Mouse (Mus musculus) hindbrain, embryonic 11.5 days (tissue): ENCODE measurements around the gene Nyap2. TPM values are rescaled to one million over a fixed set of nuclear protein-coding genes. Genes with fewer than 3 reads are reported as not detected.

ENCODE experiments used
- ATAC-seq: fragments of 200-750 bp; cut with Nextera tagmentation; 2 replicates; pipeline ENCODE4 v1.8.0; 2017; ENCODE audit warnings: mild to moderate bottlenecking, moderate TSS enrichment, moderate library complexity; ENCODE audit not compliant: low FRiP score
- DNase-seq: peaks from one replicate; pipeline ENCODE4 v3.0.0-alpha.2; 2015; ENCODE audit warnings: low spot score
- H3K27ac ChIP-seq: fragments of 300-500 bp; sonication (generic); 2 replicates; pipeline ENCODE4 v1.5.1; 2014; ENCODE audit warnings: mild to moderate bottlenecking, low read depth, low read length
- H3K27me3 ChIP-seq: fragments of 300-500 bp; sonication (generic); 2 replicates; pipeline ENCODE4 v1.6.1; 2014; ENCODE audit warnings: mild to moderate bottlenecking, low read length, moderate library complexity, mixed read lengths; ENCODE audit not compliant: control insufficient read depth, insufficient read depth
- H3K36me3 ChIP-seq: fragments of 300-500 bp; sonication (generic); 2 replicates; pipeline ENCODE4 v1.6.1; 2014; ENCODE audit warnings: mild to moderate bottlenecking, low read length, moderate library complexity, mixed read lengths; ENCODE audit not compliant: control insufficient read depth, insufficient read depth
- H3K4me1 ChIP-seq: fragments of 300-500 bp; sonication (generic); replicated peaks from 2 replicates; pipeline ENCODE4 v1.6.1; 2014; ENCODE audit warnings: low read length, mixed read lengths; ENCODE audit not compliant: control insufficient read depth, insufficient read depth
- H3K4me2 ChIP-seq: fragments of 300-500 bp; sonication (generic); replicated peaks from 2 replicates; pipeline ENCODE4 v1.6.1; 2014; ENCODE audit warnings: mild to moderate bottlenecking, low read depth, low read length
- H3K4me3 ChIP-seq: fragments of 300-500 bp; sonication (generic); 2 replicates; pipeline ENCODE4 v1.5.1; 2014; ENCODE audit warnings: low read depth, low read length
- H3K9ac ChIP-seq: fragments of 300-500 bp; sonication (generic); 2 replicates; pipeline ENCODE4 v1.6.1; 2014; ENCODE audit warnings: low read depth, low read length
- H3K9me3 ChIP-seq: fragments of 300-500 bp; sonication (generic); 2 replicates; pipeline ENCODE4 v1.6.1; 2016; ENCODE audit warnings: low read length; ENCODE audit not compliant: control insufficient read depth
- WGBS: fragments of 180-500 bp; shearing (Covaris S2); extraction: QIAGEN DNeasy Blood & Tissue Kit; methylation state at CpG from one replicate; pipeline ENCODE4 v1.1.7; 2014; 5-methylcytosine and 5-hydroxymethylcytosine counted together
- polyA plus RNA-seq: library from polyadenylated mRNA; unstranded; fragments of >200 nt; fragmentation: Nextera tagmentation; extraction: Ambion mirVana; gene quantifications from 2 replicates; pipeline ENCODE4 v1.2.1, GENCODE M21; 2014

The Nyap2 gene
- 2.9 and 3.4 TPM in 2 replicates for polyA plus RNA-seq

- peak within 1 kb of the TSS; percentile 75 for H3K27ac ChIP-seq
- DNase-seq (peak; percentile 45), ATAC-seq (peak; percentile 67)
- H3K9ac ChIP-seq: peak within 1 kb of the TSS; percentile 50; the same call in 1 of the 2 replicates
- peak within 1 kb of the TSS; percentile 31 for H3K4me2 ChIP-seq
- no peaks in the 10 kb centered on the region for H3K9me3 ChIP-seq
- no peaks in the 10 kb centered on the region for H3K36me3 ChIP-seq
- H3K4me1 ChIP-seq: no peaks in the 10 kb centered on the region
- WGBS: 32% methylated on average over 16 of the region's 16 CpGs
- H3K4me3 ChIP-seq: peak within 1 kb of the TSS; percentile 25
- no peaks in the 10 kb centered on the region for H3K27me3 ChIP-seq
Observed at GRCm38 (mm10) chr1:81076831-81077664, at the start of gene Nyap2. Gene Nyap2, plus strand, starts transcription at chr1:81076950.

DNA sequence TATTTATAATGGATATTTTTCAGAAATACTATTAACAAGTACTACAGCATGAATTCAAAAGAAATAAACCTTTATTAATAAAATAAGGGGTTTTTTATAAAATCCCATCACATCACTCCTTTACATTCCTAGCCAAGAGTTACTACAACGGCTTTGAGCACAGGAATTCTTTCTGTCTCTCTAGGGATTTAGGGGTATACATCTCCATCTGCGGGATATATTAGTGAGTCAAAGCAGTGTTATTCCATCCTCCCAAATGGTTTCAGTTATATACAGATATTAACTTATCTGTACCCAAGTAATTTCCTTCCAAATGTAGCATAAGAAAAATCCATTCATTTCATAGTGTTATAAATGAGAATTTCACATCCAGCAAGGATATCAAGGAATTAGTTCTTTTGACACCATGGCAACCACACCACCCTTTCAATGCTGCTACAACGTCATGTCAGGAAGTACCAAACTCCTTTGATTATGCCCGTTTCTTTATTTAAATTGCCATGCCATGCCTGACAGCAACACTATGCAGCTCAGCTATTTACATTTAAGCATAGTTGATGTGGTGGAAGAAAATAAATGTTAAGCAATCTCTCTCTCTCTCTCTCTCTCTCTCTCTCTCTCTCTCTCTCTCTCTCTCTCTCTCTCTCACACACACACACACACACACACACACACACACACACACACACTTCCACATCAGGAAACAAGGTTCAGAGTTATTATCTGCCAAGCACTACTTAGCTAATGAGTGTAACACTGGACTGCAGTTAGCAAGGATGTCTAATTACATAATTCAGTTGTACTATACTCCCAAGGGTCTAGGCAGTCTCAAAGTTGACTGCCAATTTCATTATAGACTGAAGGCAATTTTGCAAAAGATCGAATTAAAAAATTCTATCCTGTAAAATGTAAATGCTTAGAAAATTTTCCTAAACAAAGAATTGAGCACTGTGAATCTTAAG lies 33.6 kb upstream of the Nyap2 start:
- H3K36me3 ChIP-seq: no peaks in the 10 kb centered on the region
- no peaks in the 10 kb centered on the region for H3K4me1 ChIP-seq
- H3K27me3 ChIP-seq: no peaks in the 10 kb centered on the region
- no peaks in the 10 kb centered on the region for H3K9me3 ChIP-seq
- 58% methylated on average over 5 of the region's 5 CpGs for WGBS
- ATAC-seq (no peak), DNase-seq (no peak)
- no peak overlapping the region for H3K4me3 ChIP-seq
- H3K9ac ChIP-seq: no peak overlapping the region
- no peak overlapping the region for H3K27ac ChIP-seq
- H3K4me2 ChIP-seq: no peak overlapping the region

DNA sequence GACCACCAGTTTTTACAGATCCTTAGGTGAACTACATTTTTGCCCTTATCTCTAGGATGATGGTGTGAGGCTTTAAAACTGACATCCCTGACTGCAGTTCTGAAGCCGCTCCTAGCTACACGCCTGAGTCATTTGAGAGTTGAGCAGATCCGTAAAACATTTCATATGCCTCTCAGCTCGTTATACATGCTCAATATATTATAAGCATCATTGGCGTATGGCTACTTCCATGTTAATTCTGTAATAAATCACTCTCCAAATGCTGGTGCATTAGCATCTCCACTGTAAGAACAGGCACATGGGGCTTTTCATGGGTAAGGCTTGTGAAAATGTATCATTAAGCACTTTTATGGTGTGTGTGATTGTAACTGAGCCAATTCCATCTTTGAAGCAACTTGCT lies 18.4 kb upstream of the Nyap2 start:
- Histone ChIP-seq H3K4me2 (no peak overlapping the region), H3K4me1 (no peaks in the 10 kb centered on the region), H3K27ac (no peak overlapping the region), H3K9me3 (no peaks in the 10 kb centered on the region), H3K4me3 (no peak overlapping the region), H3K27me3 (no peaks in the 10 kb centered on the region), H3K9ac (no peak overlapping the region), H3K36me3 (no peaks in the 10 kb centered on the region)
- 87% methylated on average over 5 of the region's 5 CpGs for WGBS
- no peak for ATAC-seq
- no peak for DNase-seq

DNA sequence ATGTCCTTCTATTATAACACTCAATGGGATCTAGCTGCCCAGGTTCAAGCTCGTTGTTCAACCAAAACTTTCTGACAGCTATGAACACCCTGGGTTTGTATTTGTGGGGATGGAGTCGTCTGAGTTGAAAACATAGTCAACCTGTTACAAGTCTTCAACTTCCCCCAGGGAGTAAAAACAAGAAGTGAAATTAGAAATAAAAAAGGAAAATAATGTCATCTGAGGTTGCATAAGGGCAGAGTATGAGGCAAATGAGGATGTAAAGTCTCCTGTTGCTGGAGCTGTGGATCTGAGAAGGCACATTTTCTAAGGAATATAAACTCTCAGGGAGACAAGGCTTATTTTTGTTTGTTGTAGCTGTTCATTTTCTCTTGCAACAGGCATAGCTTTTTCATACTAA lies 17.9 kb upstream of the Nyap2 start:
- H3K9me3 ChIP-seq: no peaks in the 10 kb centered on the region
- no peak overlapping the region for H3K4me2 ChIP-seq
- ATAC-seq: no peak
- H3K27ac ChIP-seq: no peak overlapping the region
- no peak for DNase-seq
- H3K4me3 ChIP-seq: no peak overlapping the region
- WGBS: 84% methylated on average over 2 of the region's 2 CpGs
- no peaks in the 10 kb centered on the region for H3K4me1 ChIP-seq
- no peak overlapping the region for H3K9ac ChIP-seq
- H3K36me3 ChIP-seq: no peaks in the 10 kb centered on the region
- no peaks in the 10 kb centered on the region for H3K27me3 ChIP-seq

DNA sequence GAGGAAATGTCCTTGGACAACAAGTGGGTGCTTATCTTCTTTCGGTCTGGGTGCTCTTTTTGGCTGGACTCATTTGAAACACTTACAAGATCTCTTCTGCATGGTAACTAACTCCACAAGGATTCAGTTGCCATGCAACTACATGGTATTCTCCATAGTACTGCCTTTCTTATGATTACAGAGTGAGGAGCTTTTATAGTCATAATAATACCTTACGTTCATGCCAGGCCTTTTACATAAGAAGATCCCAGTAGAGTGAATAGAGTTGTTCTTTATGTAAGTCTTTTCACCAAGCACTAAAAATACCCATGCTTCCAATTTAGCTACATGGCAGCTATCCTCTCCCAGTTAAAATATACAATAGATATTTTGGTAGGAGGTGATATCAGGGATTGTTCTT lies 13.9 kb upstream of the Nyap2 start:
- ATAC-seq: no peak
- no peaks in the 10 kb centered on the region for H3K36me3 ChIP-seq
- H3K9ac ChIP-seq: no peak overlapping the region
- no peaks in the 10 kb centered on the region for H3K9me3 ChIP-seq
- 93% methylated on average over 2 of the region's 2 CpGs for WGBS
- no peak overlapping the region for H3K4me2 ChIP-seq
- H3K4me3 ChIP-seq: no peak overlapping the region
- no peaks in the 10 kb centered on the region for H3K27me3 ChIP-seq
- no peaks in the 10 kb centered on the region for H3K4me1 ChIP-seq
- DNase-seq: no peak
- H3K27ac ChIP-seq: no peak overlapping the region

GRCm38 (mm10) chr1:81076259-81076658 lies 491 bp upstream of the Nyap2 start:
- Histone ChIP-seq H3K9ac (no peak overlapping the region), H3K36me3 (no peaks in the 10 kb centered on the region), H3K27me3 (no peaks in the 10 kb centered on the region), H3K4me2 (no peak overlapping the region), H3K4me1 (no peaks in the 10 kb centered on the region), H3K4me3 (no peak overlapping the region), H3K9me3 (no peaks in the 10 kb centered on the region), H3K27ac (peak overlapping the region; percentile 75; the same call in 1 of the 2 replicates)
- ATAC-seq (peak; percentile 91), DNase-seq (peak; percentile 54)
- WGBS: 49% methylated on average over 9 of the region's 9 CpGs

DNA sequence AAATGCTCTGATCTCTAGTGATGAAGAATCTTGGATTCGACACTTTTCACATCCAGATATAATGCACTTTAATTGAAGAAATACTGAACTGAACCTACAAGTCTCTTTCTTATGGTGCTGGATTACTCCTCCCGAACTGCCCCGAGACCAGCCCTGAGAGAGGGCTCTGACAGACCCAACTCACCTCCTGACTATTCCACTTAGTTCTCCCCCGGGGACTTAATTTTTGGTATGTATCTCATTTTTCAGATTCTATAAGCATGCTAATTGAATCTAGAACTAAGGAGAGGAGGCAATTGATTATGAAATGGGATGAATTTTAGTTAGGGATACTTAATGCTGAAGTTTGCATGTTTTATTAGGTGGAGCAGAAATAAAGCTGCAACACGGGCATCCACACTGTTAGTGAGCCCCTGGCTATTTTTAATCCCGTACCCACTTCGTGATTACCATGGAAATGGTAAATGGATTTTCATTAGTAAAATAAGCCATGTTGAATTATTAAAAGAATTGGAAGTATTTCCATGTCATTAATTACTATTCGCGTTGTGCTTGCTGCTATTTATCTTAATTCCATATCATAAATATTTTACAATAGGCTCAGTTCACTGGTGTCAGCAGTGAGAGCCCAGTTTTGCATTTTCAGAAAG lies 1.0 kb downstream of the Nyap2 start:
- WGBS: 76% methylated on average over 9 of the region's 9 CpGs
- ATAC-seq: no peak
- 0 out of 2 replicates have a peak overlapping the region, but pooled peaks have one; percentile 50 for H3K9ac ChIP-seq
- peak overlapping the region; percentile 75; the same call in 1 of the 2 replicates for H3K27ac ChIP-seq
- H3K4me3 ChIP-seq: peak overlapping the region; percentile 25; the same call in 1 of the 2 replicates
- DNase-seq: no peak
- no peaks in the 10 kb centered on the region for H3K27me3 ChIP-seq
- H3K9me3 ChIP-seq: no peaks in the 10 kb centered on the region
- H3K4me2 ChIP-seq: peak overlapping the region; percentile 31; the same call in 1 of the 2 replicates
- no peaks in the 10 kb centered on the region for H3K36me3 ChIP-seq
- no peaks in the 10 kb centered on the region for H3K4me1 ChIP-seq

- ATAC-seq: no peak
- Histone ChIP-seq H3K4me3 (no peak overlapping the region), H3K27ac (no peak overlapping the region), H3K36me3 (no peaks in the 10 kb centered on the region), H3K9ac (no peak overlapping the region), H3K4me2 (no peak overlapping the region), H3K27me3 (no peaks in the 10 kb centered on the region), H3K9me3 (no peaks in the 10 kb centered on the region), H3K4me1 (no peaks in the 10 kb centered on the region)
- DNase-seq: no peak
- 87% methylated on average over 5 of the region's 5 CpGs for WGBS
Observed at GRCm38 (mm10) chr1:81087485-81087884, 10.7 kb downstream of the Nyap2 start.
